In the genomic region with DNA sequence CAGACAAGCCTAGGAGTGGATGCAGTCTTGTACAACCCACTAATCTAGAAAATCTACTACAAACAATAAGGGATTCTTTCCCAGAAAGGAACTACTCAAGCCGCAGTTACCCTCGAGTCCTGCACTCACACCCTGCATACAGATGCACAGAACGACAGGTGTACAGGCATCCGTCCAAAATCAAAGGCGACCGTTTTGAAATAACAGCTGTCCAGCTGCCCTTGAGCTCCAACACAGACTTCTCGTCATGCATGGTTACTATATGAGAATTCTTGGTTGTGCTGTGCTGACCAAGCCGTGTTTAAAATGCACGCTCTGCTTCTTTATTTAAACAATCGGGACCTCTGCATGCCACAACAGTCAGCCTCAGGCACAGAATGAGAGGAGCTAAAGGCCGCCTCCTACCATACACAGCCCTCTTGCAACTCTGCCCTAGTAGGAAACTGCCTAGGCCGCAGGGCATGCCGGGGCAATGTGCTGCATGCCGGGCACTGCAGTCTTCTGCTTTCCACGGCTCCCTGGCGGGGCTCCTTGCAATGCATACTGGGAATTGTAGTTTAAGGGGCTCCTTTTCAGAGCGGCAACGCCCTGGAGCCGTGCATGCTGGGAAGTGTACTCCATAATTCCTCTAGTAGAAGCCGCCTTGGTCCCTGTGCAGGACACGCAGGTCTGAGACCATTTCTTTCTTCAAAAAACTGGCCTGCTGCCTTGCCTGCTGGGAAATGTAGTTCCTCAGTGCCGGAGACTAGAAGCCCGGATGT, we compare ENCODE assay signal across 8 mouse cellular contexts.
DNase-seq lines count a peak whose midpoint lies in the region; ATAC-seq and TF ChIP-seq lines count a peak whose summit lies in the region.

No protein-coding gene starts in this region.

- H3K4me1 ChIP-seq in ES-E14 (ENCODE audit: control insufficient read depth in 2 of 2, insufficient read depth in 2 of 2, low read length in 2 of 2, poor library complexity in 1 of 2): no peaks in the 10 kb centered on the region
- no peaks in the 10 kb centered on the region; the same call in 1 of the 2 replicates for H3K4me1 ChIP-seq in cerebellum, adult 2 months (ENCODE audit: control insufficient read depth, insufficient read depth, low read length)
- H3K4me1 ChIP-seq in lung, embryonic 14.5 days (ENCODE audit: insufficient read depth): peaks cover 5% of the 10 kb centered on the region

- peak overlapping the region; percentile 72 for H3K4me2 ChIP-seq in lung, embryonic 14.5 days

- peak overlapping the region; percentile 50 to 62 for H3K4me3 ChIP-seq in ES-E14 (ENCODE audit: insufficient read depth in 1 of 2, low read depth in 1 of 2, low read length in 2 of 2, poor library complexity in 1 of 2, severe bottlenecking in 1 of 2)
- peak overlapping the region; percentile 57 for H3K4me3 ChIP-seq in cerebellum, adult 2 months (replicated peaks; ENCODE audit: insufficient read depth, low read depth, low read length)
- H3K4me3 ChIP-seq in lung, embryonic 14.5 days (ENCODE audit: low read depth, low read length): peak overlapping the region; percentile 32

- H3K9ac ChIP-seq in ES-E14 (ENCODE audit: insufficient read depth, low read depth, low read length, poor library complexity, severe bottlenecking): peak overlapping the region; percentile 51
- peak overlapping the region; percentile 52 for H3K9ac ChIP-seq in lung, embryonic 14.5 days

- no peaks in the 10 kb centered on the region for H3K36me3 ChIP-seq in ES-E14 (ENCODE audit: control insufficient read depth, insufficient read depth, low read length, poor library complexity, severe bottlenecking)
- H3K36me3 ChIP-seq in lung, embryonic 14.5 days (ENCODE audit: insufficient read depth): no peaks in the 10 kb centered on the region

- TF ChIP-seq CTCF in cerebellum, adult 2 months (IDR thresholded peaks at IDR 0.05; ENCODE audit: borderline replicate concordance, insufficient read depth, low read depth, low read length): no peak
- TF ChIP-seq CTCF in lung, embryonic 14.5 days (IDR thresholded peaks at IDR 0.05; ENCODE audit: low read depth): 0 out of 2 replicates have a peak, but pooled peaks have one; percentile 6

- WGBS in cerebellum, adult 2 months: 2% methylated on average over 23 of the region's 23 CpGs
- 6% methylated on average over 23 of the region's 23 CpGs for WGBS in lung, embryonic 14.5 days

- in situ Hi-C loops in ES-E14 (cut with MboI; ENCODE audit: low sequenced_read_pairs in 2 of 2, unreplicated experiment in 2 of 2): no loop called here

- peak overlapping the region; percentile 56; the same call in 1 of the 2 replicates for H3K27ac ChIP-seq in ES-E14 (ENCODE audit: insufficient read depth, low read depth, low read length, poor library complexity, severe bottlenecking)
- H3K27ac ChIP-seq in cerebellum, adult 2 months (ENCODE audit: insufficient read depth, low read length): peak overlapping the region; percentile 72
- peak overlapping the region; percentile 44; the same call in 1 of the 2 replicates for H3K27ac ChIP-seq in lung, embryonic 14.5 days (ENCODE audit: low read depth)

- H3K27me3 ChIP-seq in cerebellum, adult 2 months (ENCODE audit: control insufficient read depth, insufficient read depth, low read length): no peaks in the 10 kb centered on the region
- H3K27me3 ChIP-seq in lung, embryonic 14.5 days (ENCODE audit: insufficient read depth, low read length): no peaks in the 10 kb centered on the region

- H3K9me3 ChIP-seq in ES-E14 (ENCODE audit: control insufficient read depth, insufficient read depth, low read depth, low read length): no peaks in the 10 kb centered on the region
- no peaks in the 10 kb centered on the region for H3K9me3 ChIP-seq in lung, embryonic 14.5 days (ENCODE audit: low read depth, low read length)

- peak; percentile 94 for TF ChIP-seq POLR2A in cerebellum, adult 2 months (IDR thresholded peaks at IDR 0.05; ENCODE audit: borderline replicate concordance, insufficient read depth, low read length)

- peak; percentile 99 for ATAC-seq in frontal cortex, adult (ENCODE audit: low TSS enrichment)
- peak; percentile 99 to 100 for ATAC-seq in hematopoietic stem cell, adult 5-6 weeks (replicated peaks in 1 of 2; ENCODE audit: insufficient read depth in 1 of 2, low FRiP score in 2 of 2, low TSS enrichment in 1 of 2, low read depth in 1 of 2, poor library complexity in 2 of 2, severe bottlenecking in 2 of 2)
- ATAC-seq in lung, embryonic 14.5 days (ENCODE audit: insufficient read depth): peak; percentile 100
- ATAC-seq in neutrophil, adult 5-6 weeks (ENCODE audit: extremely low read depth, insufficient number of reproducible peaks, low FRiP score, poor library complexity, severe bottlenecking): peak; percentile 55; the same call in 1 of the 2 replicates

- peak; percentile 85 for DNase-seq in ES-E14 (ENCODE audit: low read depth, low spot score)
- peak; percentile 97 to 100 for DNase-seq in cerebellum, adult 2 months
- DNase-seq in layer of hippocampus, adult 8-10 months (ENCODE audit: low spot score in 2 of 2): peak; percentile 99
- peak; percentile 98 for DNase-seq in lung, embryonic 14.5 days
- DNase-seq in testis, postnatal 14 days (ENCODE audit: low spot score): peak; percentile 95

TF ChIP-seq in ES-E14, 5 proteins besides CTCF, POLR2A, EP300 and RAD21:
- peak; percentile 96 for TF ChIP-seq HCFC1 (IDR thresholded peaks at IDR 0.05; ENCODE audit: borderline replicate concordance, insufficient read depth, low read length)
- TF ChIP-seq ZC3H11A (IDR thresholded peaks at IDR 0.05; ENCODE audit: borderline replicate concordance, low read depth, low read length): no peak
- TF ChIP-seq CHD2 (IDR thresholded peaks at IDR 0.05; ENCODE audit: low read depth, low read length): 0 out of 2 replicates have a peak, but pooled peaks have one; percentile 20
- TF ChIP-seq ZNF384 (IDR thresholded peaks at IDR 0.05; ENCODE audit: low read depth, low read length): peak; percentile 59; the same call in 1 of the 2 replicates
TF ChIP-seq in ES-E14: peak in this region for 3.

Comparison
In these comparisons a context has a peak if more than half of its experiments do, and no peak if none do; other contexts are left out.
1. Peak in every context shown above with its lines: DNase-seq, ATAC-seq, H3K4me3 ChIP-seq and H3K27ac ChIP-seq.